Mouse (Mus musculus) kidney, adult 18-20 months (tissue): ENCODE data around the gene Cd68.
"Not testable (repeated sequence)": the region's sequence is repeated elsewhere in the genome, so short reads cannot be mapped to it uniquely, and the experiment has no call there.

Experiments used
- DNase-seq: peaks from one replicate; pipeline ENCODE4 v3.0.0; 2021

The Cd68 gene

GRCm38 (mm10) chr11:69621571-69622268 lies 44.2 kb downstream of the Cd68 start, which contains the start of gene Sat2:
Gene Sat2, plus strand, starts transcription at chr11:69622024.
- peak; percentile 73 for DNase-seq

DNA sequence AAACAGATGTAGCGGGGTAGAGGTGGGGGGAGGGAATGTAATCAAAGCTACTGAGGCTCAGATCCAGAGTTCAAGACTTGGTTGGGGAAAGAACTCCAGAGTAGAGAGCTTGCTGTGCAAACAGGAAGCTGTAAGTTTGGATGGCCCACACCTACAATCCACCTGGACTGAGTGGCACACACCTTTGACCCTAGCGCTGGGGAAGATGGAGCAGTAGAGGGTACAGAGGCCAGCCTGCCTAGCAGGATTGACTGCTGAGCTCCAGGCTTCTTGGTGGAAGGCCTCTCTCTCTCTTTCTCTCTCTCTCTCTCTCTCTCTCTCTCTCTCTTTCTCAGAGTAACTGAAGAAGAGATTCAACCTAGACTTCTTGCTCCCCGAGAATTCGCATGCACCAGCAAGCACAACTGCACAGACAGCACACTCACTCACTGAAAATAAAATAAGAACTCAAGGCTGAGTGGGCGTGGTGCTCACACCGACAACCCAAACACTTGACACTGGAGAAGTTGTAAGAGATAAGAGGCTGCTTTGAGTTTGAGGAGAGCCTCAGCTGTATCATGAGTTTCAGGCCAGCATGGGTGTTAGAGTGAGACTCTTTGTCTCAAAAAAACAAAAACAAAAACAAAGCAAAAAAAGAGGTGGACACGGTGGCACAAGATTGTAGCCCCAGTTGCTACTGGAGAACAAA lies 45.4 kb downstream of the Cd68 start:
- no peak for DNase-seq

GRCm38 (mm10) chr11:69617805-69618204 lies 48.1 kb downstream of the Cd68 start, which contains the start of gene Shbg:
Gene Shbg, minus strand, starts transcription at chr11:69617905.
- no peak for DNase-seq

- no peak for DNase-seq
Measured at GRCm38 (mm10) chr11:69616781-69617180, 49.2 kb downstream of the Cd68 start.

- DNase-seq, result not testable (repeated sequence)
Measured at GRCm38 (mm10) chr11:69614257-69614588, 51.7 kb downstream of the Cd68 start.
